ENCODE assay signal across 8 mouse cellular contexts in genomic region chr7:27180036-27180435, GRCm38 (mm10). TPM values are rescaled to one million over a fixed set of nuclear protein-coding genes. Genes with fewer than 3 reads are reported as not detected.
DNase-seq lines count a peak whose midpoint lies in the region; ATAC-seq and TF ChIP-seq lines count a peak whose summit lies in the region.

No protein-coding gene starts in this region.

- TF ChIP-seq CTCF in lung, embryonic 14.5 days (IDR thresholded peaks at IDR 0.05; ENCODE audit: low read depth) = no peak

- WGBS in forebrain, embryonic 10.5 days = 89% methylated on average over 5 of the region's 5 CpGs
- WGBS in forebrain, embryonic 11.5 days = 74% methylated on average over 5 of the region's 5 CpGs
- 33% methylated on average over 5 of the region's 5 CpGs for WGBS in lung, embryonic 14.5 days

- no peak overlapping the region for H3K9ac ChIP-seq in forebrain, embryonic 11.5 days (ENCODE audit: low read length)
- peak overlapping the region; percentile 36; the same call in 1 of the 2 replicates for H3K9ac ChIP-seq in lung, embryonic 14.5 days

- no peak for ATAC-seq in forebrain, embryonic 11.5 days (replicated peaks; ENCODE audit: low FRiP score)
- ATAC-seq in lung, embryonic 14.5 days (ENCODE audit: insufficient read depth) = no peak
- ATAC-seq in activated CD4-positive, CD25-positive, alpha-beta regulatory T cell, adult 4 months = no peak

- H3K4me2 ChIP-seq in forebrain, embryonic 11.5 days (ENCODE audit: low read depth, low read length, severe bottlenecking) = no peak overlapping the region
- peak overlapping the region; percentile 67 for H3K4me2 ChIP-seq in lung, embryonic 14.5 days

- H3K9me3 ChIP-seq in forebrain, embryonic 10.5 days = peaks cover under 1% of the 10 kb centered on the region; the same call in 1 of the 2 replicates
- no peaks in the 10 kb centered on the region for H3K9me3 ChIP-seq in forebrain, embryonic 11.5 days (ENCODE audit: control insufficient read depth, low read length)
- H3K9me3 ChIP-seq in lung, embryonic 14.5 days (ENCODE audit: low read depth, low read length) = no peaks in the 10 kb centered on the region

- H3K27ac ChIP-seq in forebrain, embryonic 10.5 days = peak overlapping the region; percentile 86; the same call in 1 of the 2 replicates
- no peak overlapping the region for H3K27ac ChIP-seq in forebrain, embryonic 11.5 days (ENCODE audit: low read depth, low read length)
- peak overlapping the region; percentile 92 for H3K27ac ChIP-seq in lung, embryonic 14.5 days (ENCODE audit: low read depth)

- peaks cover 24% of the 10 kb centered on the region for H3K4me1 ChIP-seq in forebrain, embryonic 10.5 days
- H3K4me1 ChIP-seq in forebrain, embryonic 11.5 days (replicated peaks; ENCODE audit: control insufficient read depth, insufficient read depth, low read length) = 0 out of 2 replicates have a peak, but pooled peaks cover 4% of the 10 kb centered on the region
- H3K4me1 ChIP-seq in lung, embryonic 14.5 days (ENCODE audit: insufficient read depth) = peaks cover 9% of the 10 kb centered on the region

- H3K4me3 ChIP-seq in forebrain, embryonic 10.5 days = peak overlapping the region; percentile 62; the same call in 1 of the 2 replicates
- H3K4me3 ChIP-seq in forebrain, embryonic 11.5 days (ENCODE audit: low read depth, low read length) = no peak overlapping the region
- H3K4me3 ChIP-seq in lung, embryonic 14.5 days (ENCODE audit: low read depth, low read length) = peak overlapping the region; percentile 61

- no peak for DNase-seq in forebrain, embryonic 10.5 days (ENCODE audit: extremely low spot score, low spot score)
- no peak for DNase-seq in forebrain, embryonic 11.5 days (ENCODE audit: low spot score)
- DNase-seq in adrenal gland, postnatal 10 days = peak; percentile 76
- DNase-seq in heart, postnatal 4 days = peak; percentile 74
- DNase-seq in lung, embryonic 14.5 days = peak; percentile 70
- no peak for DNase-seq in urinary bladder, postnatal 10 days (ENCODE audit: low spot score)
- no peak for DNase-seq in layer of hippocampus, adult 9-11 months

- no peaks in the 10 kb centered on the region for H3K27me3 ChIP-seq in forebrain, embryonic 10.5 days (ENCODE audit: poor library complexity, severe bottlenecking)
- no peaks in the 10 kb centered on the region for H3K27me3 ChIP-seq in forebrain, embryonic 11.5 days (ENCODE audit: control insufficient read depth, insufficient read depth, low read length)
- no peaks in the 10 kb centered on the region for H3K27me3 ChIP-seq in lung, embryonic 14.5 days (ENCODE audit: insufficient read depth, low read length)

- peaks cover 32% of the 10 kb centered on the region for H3K36me3 ChIP-seq in forebrain, embryonic 10.5 days (replicated peaks)
- peaks cover 7% of the 10 kb centered on the region for H3K36me3 ChIP-seq in forebrain, embryonic 11.5 days (ENCODE audit: control insufficient read depth, insufficient read depth, low read length)
- peaks cover 26% of the 10 kb centered on the region for H3K36me3 ChIP-seq in lung, embryonic 14.5 days (ENCODE audit: insufficient read depth)

RNA-seq across cellular contexts. Expression of gene Gm21983, which starts 0.8 kb away (rescaled TPM):
- not detected in 2 replicates for polyA plus RNA-seq in forebrain, embryonic 10.5 days (2016; fragmentation: Nextera tagmentation; extraction: Ambion mirVana)
- 0.98 TPM in 1 of 2 replicates, not detected in the other for polyA plus RNA-seq in forebrain, embryonic 11.5 days (2014; fragmentation: Nextera tagmentation; extraction: Ambion mirVana)
- not detected for total RNA-seq in adrenal gland, postnatal 10 days (2021)
- total RNA-seq in heart, postnatal 4 days (2021) = not detected
- polyA plus RNA-seq in lung, embryonic 14.5 days (2014; fragmentation: Nextera tagmentation; extraction: Ambion mirVana) = 0.55 and 1.5 TPM in 2 replicates
- under 1 TPM in 1 of 2 experiments, not detected in 1; 0.52 TPM for polyA plus RNA-seq in activated CD4-positive, CD25-positive, alpha-beta regulatory T cell, adult 4 months (2017; shearing (Covaris generic))

RNA-seq across cellular contexts. Expression of gene Mia, which starts 0.9 kb away (rescaled TPM):
- 1.1 and 1.7 TPM in 2 replicates for polyA plus RNA-seq in forebrain, embryonic 10.5 days (2016; fragmentation: Nextera tagmentation; extraction: Ambion mirVana)
- polyA plus RNA-seq in forebrain, embryonic 11.5 days (2014; fragmentation: Nextera tagmentation; extraction: Ambion mirVana) = 1.6 and 2.4 TPM in 2 replicates
- total RNA-seq in adrenal gland, postnatal 10 days (2021) = under 1 TPM in 1 of 2 experiments, not detected in 1; 0.69 TPM
- total RNA-seq in heart, postnatal 4 days (2021) = not detected
- polyA plus RNA-seq in lung, embryonic 14.5 days (2014; fragmentation: Nextera tagmentation; extraction: Ambion mirVana) = 155 and 161 TPM in 2 replicates
- under 1 TPM in 1 of 2 experiments, not detected in 1; 0.34 TPM for polyA plus RNA-seq in activated CD4-positive, CD25-positive, alpha-beta regulatory T cell, adult 4 months (2017; shearing (Covaris generic))

RNA-seq across cellular contexts. Expression of gene Rab4b, which starts 1.3 kb away (rescaled TPM):
- 55.2 and 56.3 TPM in 2 replicates for polyA plus RNA-seq in forebrain, embryonic 10.5 days (2016; fragmentation: Nextera tagmentation; extraction: Ambion mirVana)
- polyA plus RNA-seq in forebrain, embryonic 11.5 days (2014; fragmentation: Nextera tagmentation; extraction: Ambion mirVana) = 52.3 and 52.5 TPM in 2 replicates
- 10 to 100 TPM; 36.1 to 42.0 TPM for total RNA-seq in adrenal gland, postnatal 10 days (2021)
- 10 to 100 TPM; 24.7 to 27.8 TPM for total RNA-seq in heart, postnatal 4 days (2021)
- polyA plus RNA-seq in lung, embryonic 14.5 days (2014; fragmentation: Nextera tagmentation; extraction: Ambion mirVana) = 59.4 and 62.1 TPM in 2 replicates
- polyA plus RNA-seq in activated CD4-positive, CD25-positive, alpha-beta regulatory T cell, adult 4 months (2017; shearing (Covaris generic)) = 100 to 1,000 TPM; 126 to 166 TPM

RNA-seq across cellular contexts. Expression of gene Egln2, which starts 13.4 kb away (rescaled TPM):
- polyA plus RNA-seq in forebrain, embryonic 10.5 days (2016; fragmentation: Nextera tagmentation; extraction: Ambion mirVana) = 73.7 and 74.0 TPM in 2 replicates
- 60.7 and 70.2 TPM in 2 replicates for polyA plus RNA-seq in forebrain, embryonic 11.5 days (2014; fragmentation: Nextera tagmentation; extraction: Ambion mirVana)
- total RNA-seq in adrenal gland, postnatal 10 days (2021) = 10 to 100 TPM; 88.9 to 90.2 TPM
- 10 to 100 TPM; 57.0 to 59.0 TPM for total RNA-seq in heart, postnatal 4 days (2021)
- 48.4 and 50.0 TPM in 2 replicates for polyA plus RNA-seq in lung, embryonic 14.5 days (2014; fragmentation: Nextera tagmentation; extraction: Ambion mirVana)
- polyA plus RNA-seq in activated CD4-positive, CD25-positive, alpha-beta regulatory T cell, adult 4 months (2017; shearing (Covaris generic)) = 10 to 100 TPM; 12.4 to 14.3 TPM

RNA-seq across cellular contexts. Expression of gene BC024978, which starts 15.5 kb away (rescaled TPM):
- 4.1 and 4.3 TPM in 2 replicates for polyA plus RNA-seq in forebrain, embryonic 10.5 days (2016; fragmentation: Nextera tagmentation; extraction: Ambion mirVana)
- polyA plus RNA-seq in forebrain, embryonic 11.5 days (2014; fragmentation: Nextera tagmentation; extraction: Ambion mirVana) = 4.5 and 5.3 TPM in 2 replicates
- 10 to 100 TPM; 16.1 to 18.1 TPM for total RNA-seq in adrenal gland, postnatal 10 days (2021)
- total RNA-seq in heart, postnatal 4 days (2021) = 10 to 100 TPM; 14.6 to 18.0 TPM
- polyA plus RNA-seq in lung, embryonic 14.5 days (2014; fragmentation: Nextera tagmentation; extraction: Ambion mirVana) = 3.2 and 3.8 TPM in 2 replicates
- polyA plus RNA-seq in activated CD4-positive, CD25-positive, alpha-beta regulatory T cell, adult 4 months (2017; shearing (Covaris generic)) = 1 to 10 TPM; 4.2 to 4.5 TPM

Comparison
In these comparisons a context has a peak if more than half of its experiments do, and no peak if none do; other contexts are left out.
1. DNase-seq: peak in adrenal gland, postnatal 10 days (single experiment), heart, postnatal 4 days (single experiment) and lung, embryonic 14.5 days (single experiment); none in forebrain, embryonic 10.5 days (single experiment), forebrain, embryonic 11.5 days (single experiment), urinary bladder, postnatal 10 days (single experiment) and layer of hippocampus, adult 9-11 months (single experiment).
2. RNA of gene Mia, which starts 0.9 kb away (polyA plus RNA-seq): 155 to 161 TPM in lung, embryonic 14.5 days; 1.1 to 1.7 TPM in forebrain, embryonic 10.5 days, 1.6 to 2.4 TPM in forebrain, embryonic 11.5 days and 0.34 TPM in activated CD4-positive, CD25-positive, alpha-beta regulatory T cell, adult 4 months; every median in the first group is over 10 times any median in the second.